Mouse (Mus musculus): ENCODE data around the gene Piwil1. TPM values are rescaled to one million over a fixed set of nuclear protein-coding genes. Genes with fewer than 3 reads are reported as not detected.
"Not testable (repeated sequence)": the region's sequence is repeated elsewhere in the genome, so short reads cannot be mapped to it uniquely, and the experiment has no call there.

The Piwil1 gene
- polyA plus RNA-seq, 1 experiment from 2014 or later: not detected

DNA sequence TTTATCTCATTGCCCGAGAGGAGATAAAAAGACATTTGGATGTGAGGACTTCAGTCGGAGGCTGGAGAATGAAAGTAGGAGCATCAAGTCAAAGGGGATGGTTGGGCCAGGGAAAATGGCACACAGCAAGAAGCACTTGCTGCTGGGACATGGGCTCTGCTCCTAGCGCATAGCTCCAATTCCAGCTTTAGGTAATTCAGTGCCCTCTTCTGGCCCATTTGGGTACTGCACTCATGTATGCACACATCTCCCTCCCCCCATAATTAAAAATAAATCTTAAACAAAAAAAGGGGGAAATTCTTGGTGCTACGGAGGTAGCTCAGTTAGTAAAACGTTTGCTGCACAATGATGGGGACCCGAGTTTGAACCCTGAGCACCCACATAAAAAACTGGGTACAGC lies 9.5 kb downstream of the Piwil1 start:
- no peak for ATAC-seq (ENCODE audit: low FRiP score, low TSS enrichment)
- Histone ChIP-seq H3K9me3 (ENCODE audit: control insufficient read depth, low read length) (no peaks in the 10 kb centered on the region), H3K4me2 (replicated peaks; ENCODE audit: low read depth) (no peak overlapping the region), H3K9ac (ENCODE audit: low read length) (no peak overlapping the region), H3K4me1 (replicated peaks; ENCODE audit: control insufficient read depth, insufficient read depth) (no peaks in the 10 kb centered on the region), H3K4me3 (ENCODE audit: low read depth, low read length) (no peak overlapping the region), H3K27me3 (ENCODE audit: control insufficient read depth, insufficient read depth, low read length) (no peaks in the 10 kb centered on the region), H3K36me3 (ENCODE audit: control insufficient read depth, insufficient read depth, low read length) (no peaks in the 10 kb centered on the region), H3K27ac (replicated peaks) (no peak overlapping the region)
- no peak for DNase-seq (ENCODE audit: low spot score)
- WGBS: 76% methylated on average over 6 of the region's 6 CpGs
- no peak for TF ChIP-seq EP300 (optimal IDR thresholded peaks at IDR 0.05)
- TF ChIP-seq CTCF (IDR thresholded peaks at IDR 0.05; ENCODE audit: low read depth): peak; percentile 63

DNA sequence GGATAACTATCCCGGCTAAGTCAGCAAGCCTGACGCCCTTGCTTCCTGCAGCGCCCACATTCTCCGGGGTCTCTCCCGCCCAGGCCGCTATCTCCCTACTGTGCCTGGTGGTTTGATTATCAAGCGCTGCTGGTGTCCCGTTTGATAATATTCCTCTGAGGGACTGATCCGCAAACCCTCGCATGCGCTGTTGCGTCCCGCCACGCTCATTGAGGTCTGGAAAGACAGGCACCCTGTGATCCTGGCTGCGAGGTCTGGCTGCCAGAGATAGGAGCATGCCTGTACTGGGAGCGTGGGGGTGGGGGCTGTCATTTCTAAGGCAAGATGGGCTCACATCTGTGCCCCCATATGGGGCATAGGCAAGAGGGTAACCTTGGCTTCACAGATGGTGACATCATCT lies 12.8 kb downstream of the Piwil1 start:
- Histone ChIP-seq H3K4me3 (ENCODE audit: low read depth, low read length) (no peak overlapping the region), H3K4me1 (replicated peaks; ENCODE audit: control insufficient read depth, insufficient read depth) (no peaks in the 10 kb centered on the region), H3K4me2 (replicated peaks; ENCODE audit: low read depth) (no peak overlapping the region), H3K36me3 (ENCODE audit: control insufficient read depth, insufficient read depth, low read length) (no peaks in the 10 kb centered on the region), H3K9me3 (ENCODE audit: control insufficient read depth, low read length) (no peaks in the 10 kb centered on the region), H3K27ac (replicated peaks) (no peak overlapping the region), H3K27me3 (ENCODE audit: control insufficient read depth, insufficient read depth, low read length) (no peaks in the 10 kb centered on the region), H3K9ac (ENCODE audit: low read length) (no peak overlapping the region)
- ATAC-seq (ENCODE audit: low FRiP score, low TSS enrichment): no peak
- 76% methylated on average over 16 of the region's 16 CpGs for WGBS
- TF ChIP-seq CTCF (IDR thresholded peaks at IDR 0.05; ENCODE audit: low read depth): no peak
- no peak for TF ChIP-seq EP300 (optimal IDR thresholded peaks at IDR 0.05)
- no peak for DNase-seq (ENCODE audit: low spot score)

DNA sequence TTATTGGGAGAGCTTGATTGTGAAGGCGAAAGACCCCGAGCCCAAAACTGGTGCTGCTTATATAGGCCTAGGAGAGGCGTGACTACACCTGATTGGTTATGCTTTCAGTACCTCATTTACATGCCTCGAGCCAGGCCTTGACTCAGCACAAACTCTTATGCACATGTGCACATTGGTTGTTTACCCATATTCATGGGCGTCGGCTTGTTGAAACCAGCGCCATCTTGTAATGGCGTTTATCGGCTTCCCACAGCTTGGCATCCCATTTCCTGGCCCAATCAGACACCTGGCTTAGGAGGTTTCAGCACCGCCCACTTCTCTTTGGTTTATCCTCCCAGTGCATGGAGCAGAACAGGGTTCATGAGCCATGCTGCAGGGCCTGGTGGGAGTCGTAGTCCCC lies 18.1 kb downstream of the Piwil1 start:
- H3K4me2 ChIP-seq (replicated peaks; ENCODE audit: low read depth); H3K27ac ChIP-seq (replicated peaks); H3K4me3 ChIP-seq (ENCODE audit: low read depth, low read length); DNase-seq (ENCODE audit: low spot score); H3K9ac ChIP-seq (ENCODE audit: low read length); H3K36me3 ChIP-seq (ENCODE audit: control insufficient read depth, insufficient read depth, low read length); H3K27me3 ChIP-seq (ENCODE audit: control insufficient read depth, insufficient read depth, low read length); H3K4me1 ChIP-seq (replicated peaks; ENCODE audit: control insufficient read depth, insufficient read depth); ATAC-seq (ENCODE audit: low FRiP score, low TSS enrichment); H3K9me3 ChIP-seq (ENCODE audit: control insufficient read depth, low read length): not testable (repeated sequence)
- WGBS: 87% methylated on average over 11 of the region's 11 CpGs

DNA sequence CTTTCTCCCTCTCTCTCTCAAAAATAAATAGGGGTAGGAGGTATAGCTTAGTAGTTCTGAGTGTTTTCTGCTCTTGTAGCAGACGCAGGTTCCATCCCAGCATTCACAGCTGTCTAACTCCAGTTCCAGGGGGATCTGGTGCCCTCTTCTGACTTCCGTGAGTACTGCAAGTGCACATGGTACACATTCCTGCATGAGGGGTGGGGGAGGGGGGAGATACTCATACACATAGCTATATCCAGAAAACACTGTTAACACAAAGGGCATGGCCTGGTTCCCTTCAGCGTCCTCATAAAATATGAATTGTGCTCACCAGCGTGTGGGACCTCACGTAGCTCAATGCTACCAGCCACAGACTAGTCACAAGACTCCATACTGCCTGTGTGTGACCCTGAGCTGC lies 27.0 kb downstream of the Piwil1 start:
- 68% methylated on average over 5 of the region's 5 CpGs for WGBS
- TF ChIP-seq CTCF (IDR thresholded peaks at IDR 0.05; ENCODE audit: low read depth) (peak; percentile 63), EP300 (optimal IDR thresholded peaks at IDR 0.05) (no peak)
- Histone ChIP-seq H3K36me3 (ENCODE audit: control insufficient read depth, insufficient read depth, low read length) (no peaks in the 10 kb centered on the region), H3K9ac (ENCODE audit: low read length) (no peak overlapping the region), H3K4me3 (ENCODE audit: low read depth, low read length) (no peak overlapping the region), H3K4me1 (replicated peaks; ENCODE audit: control insufficient read depth, insufficient read depth) (no peaks in the 10 kb centered on the region), H3K4me2 (replicated peaks; ENCODE audit: low read depth) (no peak overlapping the region), H3K9me3 (ENCODE audit: control insufficient read depth, low read length) (no peaks in the 10 kb centered on the region), H3K27me3 (ENCODE audit: control insufficient read depth, insufficient read depth, low read length) (no peaks in the 10 kb centered on the region), H3K27ac (replicated peaks) (no peak overlapping the region)
- DNase-seq (ENCODE audit: low spot score) (peak; percentile 30), ATAC-seq (ENCODE audit: low FRiP score, low TSS enrichment) (no peak)

DNA sequence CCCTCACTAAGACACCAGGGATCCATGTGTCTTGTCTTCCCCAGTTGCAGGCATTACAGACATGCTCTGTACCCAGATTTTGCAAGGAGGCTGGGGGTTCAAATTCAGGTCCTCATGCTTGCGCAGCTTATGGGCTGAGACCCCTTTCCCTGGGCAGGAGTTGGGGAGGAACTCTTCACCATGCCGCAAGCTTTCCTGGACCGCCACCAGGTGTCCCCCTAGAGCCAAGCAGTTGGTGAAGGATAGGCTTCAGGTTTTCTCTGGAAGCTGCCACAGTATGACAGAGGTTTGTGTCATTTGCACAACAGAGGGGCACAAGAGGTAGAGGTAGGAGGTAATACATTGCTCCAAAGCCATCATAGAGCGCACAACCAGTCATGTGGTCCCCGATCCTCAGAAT lies 28.3 kb downstream of the Piwil1 start:
- ATAC-seq (ENCODE audit: low FRiP score, low TSS enrichment): no peak
- TF ChIP-seq CTCF (IDR thresholded peaks at IDR 0.05; ENCODE audit: low read depth) (peak; percentile 75), EP300 (optimal IDR thresholded peaks at IDR 0.05) (no peak)
- Histone ChIP-seq H3K27me3 (ENCODE audit: control insufficient read depth, insufficient read depth, low read length) (no peaks in the 10 kb centered on the region), H3K36me3 (ENCODE audit: control insufficient read depth, insufficient read depth, low read length) (no peaks in the 10 kb centered on the region), H3K4me1 (replicated peaks; ENCODE audit: control insufficient read depth, insufficient read depth) (no peaks in the 10 kb centered on the region), H3K27ac (replicated peaks) (no peak overlapping the region), H3K4me3 (ENCODE audit: low read depth, low read length) (no peak overlapping the region), H3K9me3 (ENCODE audit: control insufficient read depth, low read length) (no peaks in the 10 kb centered on the region), H3K9ac (ENCODE audit: low read length) (no peak overlapping the region), H3K4me2 (replicated peaks; ENCODE audit: low read depth) (no peak overlapping the region)
- 42% methylated on average over 5 of the region's 5 CpGs for WGBS
- peak; percentile 29 for DNase-seq (ENCODE audit: low spot score)

DNA sequence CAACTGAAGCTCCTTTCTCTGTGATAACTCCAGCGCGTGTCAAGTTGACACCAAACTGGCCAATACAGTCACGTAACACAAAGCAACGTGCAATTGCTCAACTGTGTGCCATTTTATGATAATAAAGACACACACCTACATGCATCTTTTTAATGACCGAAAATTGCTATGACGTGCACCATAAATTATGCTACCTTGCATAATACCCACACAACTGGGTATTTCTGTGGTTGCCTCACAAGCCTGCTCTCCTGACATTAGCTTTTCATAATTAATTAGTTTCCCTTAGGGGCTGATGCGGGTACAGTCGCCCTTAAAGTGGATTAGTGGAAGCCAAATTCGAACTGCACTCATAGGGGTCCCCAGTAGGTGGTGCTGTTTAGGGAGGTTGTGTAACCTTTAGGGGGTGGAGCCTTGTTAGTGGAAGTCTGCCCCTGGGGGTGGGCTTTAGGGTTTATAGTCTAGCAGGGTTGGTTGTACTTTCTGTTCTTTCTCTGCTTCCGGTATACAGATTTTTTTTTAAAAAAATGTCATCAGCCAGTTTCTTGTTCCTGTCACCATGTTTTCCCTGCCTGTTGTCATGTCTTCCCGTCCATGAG lies 30.2 kb downstream of the Piwil1 start:
- Histone ChIP-seq H3K4me2 (replicated peaks; ENCODE audit: low read depth) (no peak overlapping the region), H3K4me3 (ENCODE audit: low read depth, low read length) (no peak overlapping the region), H3K9ac (ENCODE audit: low read length) (no peak overlapping the region), H3K27ac (replicated peaks) (no peak overlapping the region), H3K4me1 (replicated peaks; ENCODE audit: control insufficient read depth, insufficient read depth) (no peaks in the 10 kb centered on the region), H3K27me3 (ENCODE audit: control insufficient read depth, insufficient read depth, low read length) (no peaks in the 10 kb centered on the region), H3K9me3 (ENCODE audit: control insufficient read depth, low read length) (no peaks in the 10 kb centered on the region), H3K36me3 (ENCODE audit: control insufficient read depth, insufficient read depth, low read length) (no peaks in the 10 kb centered on the region)
- DNase-seq (ENCODE audit: low spot score) (no peak), ATAC-seq (ENCODE audit: low FRiP score, low TSS enrichment) (no peak)
- TF ChIP-seq EP300 (optimal IDR thresholded peaks at IDR 0.05): no peak
- TF ChIP-seq CTCF (IDR thresholded peaks at IDR 0.05; ENCODE audit: low read depth): peak; percentile 60
- 71% methylated on average over 11 of the region's 11 CpGs for WGBS
